Mouse (Mus musculus): ENCODE measurements around the gene Tprn.
A peak's percentile ranks its signal among the peaks of the same experiment; 100 is the strongest.
"Not testable (repeated sequence)": the region's sequence is repeated elsewhere in the genome, so short reads cannot be mapped to it uniquely, and the experiment has no call there.

Gene Tprn

GRCm38 (mm10) chr2:25237522-25237921 is 24.9 kb upstream of the Tprn start:
- DNase-seq, result peak; percentile 57

- DNase-seq, result no peak
Observed at GRCm38 (mm10) chr2:25238106-25238505, 24.3 kb upstream of the Tprn start.

DNA sequence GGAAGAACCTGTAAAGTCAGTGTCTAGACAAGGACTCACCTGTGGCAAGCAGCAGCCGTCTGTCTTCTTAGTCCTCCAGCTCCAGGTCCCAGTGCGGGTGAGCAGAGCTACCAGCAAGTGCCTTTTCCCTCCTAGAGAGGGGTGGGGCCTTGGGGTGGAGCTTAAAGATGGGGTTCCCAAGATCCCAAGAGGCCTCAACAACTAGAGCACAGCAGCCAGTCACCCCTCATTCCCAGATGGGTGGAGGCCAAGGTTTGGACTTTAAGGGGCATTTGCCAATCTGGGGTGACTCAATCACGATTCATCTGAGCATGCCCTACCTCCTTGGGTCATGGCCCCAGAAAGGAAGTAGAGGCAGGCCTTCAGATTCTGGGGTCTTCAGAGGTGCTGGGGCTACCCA is 22.7 kb upstream of the Tprn start:
- DNase-seq, result no peak

DNA sequence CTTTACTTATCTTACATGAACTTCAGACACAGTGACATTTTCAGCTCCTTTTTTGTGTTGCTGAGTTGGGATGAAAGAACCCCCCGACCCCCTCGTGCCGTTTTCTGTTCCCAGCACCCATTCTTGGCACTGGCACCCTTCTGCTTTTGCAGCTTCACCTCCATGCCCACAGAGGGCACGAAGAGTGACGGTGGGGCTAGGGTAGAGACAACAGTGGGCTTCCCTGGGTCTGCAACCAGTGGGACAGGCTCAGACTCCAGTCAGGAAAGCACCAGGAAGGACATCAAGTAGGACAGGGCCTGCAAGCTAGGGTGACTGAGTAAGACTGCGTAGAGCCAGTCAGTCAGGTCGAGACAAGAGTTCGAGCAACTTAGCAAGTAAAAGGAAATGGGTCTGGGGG is 22.1 kb upstream of the Tprn start:
- DNase-seq, result no peak

DNA sequence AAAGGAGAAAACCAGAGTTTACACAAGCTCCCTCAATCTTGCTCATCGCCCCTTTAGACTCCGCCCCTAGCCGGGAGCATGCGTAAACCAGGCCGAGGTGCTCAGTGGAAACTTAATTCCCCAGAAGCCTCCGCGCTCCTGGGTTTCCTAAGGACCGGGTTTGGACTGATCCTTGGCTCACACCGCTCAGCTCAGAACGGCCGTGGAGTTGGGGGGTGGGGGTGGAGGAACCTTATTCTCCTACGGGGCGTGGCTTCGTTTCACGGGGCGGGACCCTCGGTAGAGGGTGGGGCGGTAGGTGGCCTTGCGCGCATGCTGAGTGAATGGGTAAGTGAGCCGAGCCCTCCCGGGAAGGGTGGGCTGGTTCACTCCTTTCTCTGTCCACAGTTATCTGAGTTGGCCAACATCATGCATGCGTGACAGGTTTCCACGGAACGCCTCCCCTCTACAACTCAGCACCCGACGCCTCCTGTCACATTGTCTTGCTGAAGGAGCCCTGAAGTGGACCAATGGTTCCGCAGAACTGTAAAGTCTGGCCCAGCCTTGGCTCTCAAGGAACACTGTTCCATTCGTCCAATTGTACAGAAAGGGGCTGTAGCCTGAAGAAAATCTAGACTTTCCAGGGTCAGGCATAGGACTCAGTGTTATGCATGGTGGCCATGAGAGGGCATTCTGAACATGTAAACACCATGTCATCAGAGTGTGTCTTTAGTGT is 21.5 kb upstream of the Tprn start:
- peak; percentile 83 for DNase-seq

- DNase-seq, result no peak
Observed at GRCm38 (mm10) chr2:25241438-25241775, 21.0 kb upstream of the Tprn start.

DNA sequence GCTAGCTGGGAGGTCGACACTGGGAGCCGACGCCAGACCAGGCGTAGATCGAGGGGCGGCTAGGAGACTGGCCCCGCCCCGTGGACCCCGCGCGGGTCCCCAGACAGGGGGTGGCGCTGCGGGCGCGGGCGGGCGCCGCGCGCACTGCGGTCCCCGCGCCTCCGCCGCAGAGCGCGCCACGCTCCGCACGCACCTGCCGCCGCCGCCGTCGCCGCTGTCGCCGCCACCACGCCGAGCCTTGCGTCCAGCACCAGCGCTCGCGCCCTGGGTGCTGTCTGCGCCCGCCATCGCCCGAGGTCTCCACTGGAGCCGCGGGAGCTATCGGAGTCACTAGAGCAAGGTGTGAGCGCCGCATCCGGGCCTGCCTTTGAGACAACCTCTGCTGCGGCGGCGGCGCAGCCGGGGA is 20.3 kb upstream of the Tprn start, which contains the start of the genes Rnf208 and Cysrt1:
Gene Rnf208, plus strand, starts transcription at position 155 of the 406 bp plus-strand sequence.
Gene Cysrt1, minus strand, starts transcription at position 352 of the 406 bp plus-strand sequence.
- DNase-seq, result no peak

GRCm38 (mm10) chr2:25243342-25243741 is 19.1 kb upstream of the Tprn start:
- DNase-seq, result no peak

- no peak for DNase-seq
Observed at GRCm38 (mm10) chr2:25244144-25244543, 18.3 kb upstream of the Tprn start.

DNA sequence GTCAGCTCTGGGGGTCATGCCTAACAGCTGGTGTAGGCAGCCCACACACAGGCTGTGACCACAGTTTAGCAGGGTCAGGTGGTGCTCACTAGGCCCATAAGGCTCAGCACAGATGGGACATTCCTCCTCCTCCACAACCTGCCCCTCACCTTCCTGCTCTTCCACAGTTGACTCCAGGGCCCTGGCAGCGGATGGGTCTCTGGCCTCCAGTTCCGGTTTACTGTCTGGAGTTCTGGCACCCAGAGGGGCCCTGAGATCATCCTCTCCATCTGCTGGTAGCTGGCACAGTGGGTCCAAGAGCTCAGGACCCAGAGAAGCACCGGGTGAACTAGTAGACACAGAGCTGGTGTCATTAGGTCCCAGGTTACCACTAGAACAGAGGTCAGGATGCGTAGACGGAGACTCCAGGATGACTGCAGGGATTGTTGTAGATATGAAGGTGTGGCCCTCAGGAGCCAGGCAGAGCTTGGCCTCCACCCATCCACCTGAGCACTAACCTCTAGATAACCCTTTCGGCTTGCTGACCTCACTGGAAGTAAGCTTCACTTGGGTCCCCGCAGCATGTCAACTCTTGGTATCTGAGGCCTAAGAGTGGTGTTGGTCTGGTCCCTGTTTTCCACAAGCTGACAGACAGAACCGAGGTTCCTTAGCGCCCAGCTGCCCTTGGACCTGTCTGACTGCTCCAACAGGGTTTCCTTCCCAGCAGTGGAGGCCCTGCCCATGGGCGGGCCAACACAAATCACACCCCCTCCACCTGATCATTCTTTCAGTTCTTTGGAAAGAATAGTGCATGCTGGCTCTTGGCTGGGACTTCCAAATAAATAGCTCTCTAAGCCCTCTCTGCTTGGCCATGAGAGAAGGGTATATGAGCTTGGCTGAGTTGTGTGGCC is 16.0 kb upstream of the Tprn start, which contains the start of gene AL732309.1:
Gene AL732309.1, minus strand, starts transcription at position 681 of the 890 bp plus-strand sequence.
- peak; percentile 36 for DNase-seq

DNA sequence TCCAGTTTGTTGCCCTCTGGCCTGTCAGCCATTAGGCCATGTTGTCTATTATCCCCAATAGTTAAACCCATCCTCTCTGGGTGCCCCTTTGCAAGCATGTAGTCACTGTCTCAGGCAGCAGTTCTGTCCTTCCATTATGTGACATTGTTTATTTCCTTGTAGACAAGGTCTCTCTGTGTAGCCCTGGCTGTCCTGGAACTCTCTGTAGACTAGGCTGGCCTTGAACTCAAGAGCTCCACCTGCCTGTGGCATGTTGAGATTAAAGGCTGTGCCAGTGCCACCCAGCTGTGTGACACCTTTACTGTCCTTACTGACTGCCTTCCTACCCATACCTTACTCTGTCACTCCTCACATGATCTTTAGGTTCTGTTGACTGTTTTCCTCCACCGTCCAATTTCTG is 10.1 kb upstream of the Tprn start:
- DNase-seq, result peak; percentile 52

DNA sequence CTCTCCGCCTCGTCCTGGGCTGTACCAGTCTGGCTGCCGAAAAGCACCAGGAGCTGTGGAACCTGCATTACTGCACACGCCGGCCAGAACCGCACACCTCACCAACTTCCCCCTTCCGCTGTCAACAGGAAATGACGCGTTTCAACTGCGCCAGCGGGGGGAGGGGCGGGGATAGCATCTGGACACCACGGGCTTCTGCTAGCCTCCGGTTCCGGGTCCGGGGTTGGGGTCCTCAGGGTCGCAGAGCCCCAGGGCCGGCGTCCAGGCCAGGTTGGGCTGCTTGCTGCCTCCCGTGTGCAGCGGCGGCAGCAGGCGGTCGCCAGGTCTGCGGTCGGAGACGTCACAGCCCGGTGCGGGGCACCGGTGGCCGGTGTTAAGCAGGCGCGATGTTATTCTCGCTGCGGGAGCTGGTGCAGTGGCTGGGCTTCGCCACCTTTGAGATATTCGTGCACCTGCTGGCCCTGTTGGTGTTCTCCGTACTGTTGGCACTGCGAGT is 7.1 kb upstream of the Tprn start, which contains the start of gene Tmem203:
Gene Tmem203, plus strand, starts transcription at position 156 of the 496 bp plus-strand sequence.
- peak; percentile 92 for DNase-seq

GRCm38 (mm10) chr2:25256443-25257109 is 5.8 kb upstream of the Tprn start:
- DNase-seq, result peak; percentile 51

GRCm38 (mm10) chr2:25257250-25257649 is 5.2 kb upstream of the Tprn start:
- DNase-seq, result not testable (repeated sequence)

GRCm38 (mm10) chr2:25258887-25259286 is 3.5 kb upstream of the Tprn start:
- DNase-seq, result no peak

DNA sequence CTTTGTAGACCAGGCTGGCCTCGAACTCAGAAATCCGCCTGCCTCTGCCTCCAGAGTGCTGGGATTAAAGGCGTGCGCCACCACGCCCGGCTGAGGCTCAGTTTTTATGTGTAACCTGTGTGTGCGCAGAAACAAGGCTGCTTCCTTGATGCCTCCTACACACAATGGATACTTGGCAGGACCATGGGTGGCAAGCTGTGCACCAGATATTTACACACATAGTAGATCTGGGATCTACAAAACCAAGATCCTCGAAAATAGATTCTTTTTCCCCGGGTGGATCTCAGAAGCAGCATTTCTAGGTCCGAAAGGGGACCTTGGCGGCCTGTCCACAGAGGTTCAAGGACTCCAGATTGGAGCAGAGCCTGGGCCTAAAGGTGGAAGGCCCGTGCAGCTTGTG is 548 bp upstream of the Tprn start:
- no peak for DNase-seq

- peak; percentile 28 for DNase-seq
Observed at GRCm38 (mm10) chr2:25262795-25263622, 591 bp downstream of the Tprn start.

DNA sequence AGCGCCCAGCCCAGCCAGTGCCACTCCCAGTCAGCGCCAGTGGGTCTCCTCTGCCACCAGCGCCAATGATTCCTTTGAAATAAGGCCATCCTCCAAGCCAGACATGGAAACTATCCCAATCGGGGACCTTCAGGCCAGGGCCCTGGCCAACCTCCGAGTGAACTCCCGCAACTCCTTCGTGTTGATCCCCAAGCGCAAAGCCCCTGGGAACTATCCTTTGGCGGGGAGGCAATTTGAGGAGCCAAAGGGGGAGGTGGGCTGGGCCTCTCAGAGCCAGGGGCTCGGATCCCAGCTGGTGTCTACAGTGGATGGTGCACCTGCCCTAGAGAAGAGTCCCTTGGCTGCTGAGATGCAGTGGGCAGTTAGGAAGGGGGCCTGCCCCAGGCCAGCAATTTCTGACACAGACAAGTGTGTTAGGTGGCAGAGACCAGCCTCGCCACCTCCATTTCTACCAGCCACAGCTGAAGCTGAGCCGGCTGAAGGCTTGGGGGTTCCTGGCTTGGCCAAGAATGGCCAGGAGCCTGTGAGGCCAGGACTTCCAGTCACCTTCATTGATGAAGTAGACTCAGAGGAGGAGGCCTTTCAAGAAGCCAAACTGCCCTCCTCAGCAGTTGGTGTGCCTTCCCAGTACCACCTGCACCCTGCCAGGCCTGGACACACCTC is 1.3 kb downstream of the Tprn start:
- DNase-seq, result peak; percentile 19

GRCm38 (mm10) chr2:25264286-25264660 is 1.9 kb downstream of the Tprn start:
- no peak for DNase-seq

DNA sequence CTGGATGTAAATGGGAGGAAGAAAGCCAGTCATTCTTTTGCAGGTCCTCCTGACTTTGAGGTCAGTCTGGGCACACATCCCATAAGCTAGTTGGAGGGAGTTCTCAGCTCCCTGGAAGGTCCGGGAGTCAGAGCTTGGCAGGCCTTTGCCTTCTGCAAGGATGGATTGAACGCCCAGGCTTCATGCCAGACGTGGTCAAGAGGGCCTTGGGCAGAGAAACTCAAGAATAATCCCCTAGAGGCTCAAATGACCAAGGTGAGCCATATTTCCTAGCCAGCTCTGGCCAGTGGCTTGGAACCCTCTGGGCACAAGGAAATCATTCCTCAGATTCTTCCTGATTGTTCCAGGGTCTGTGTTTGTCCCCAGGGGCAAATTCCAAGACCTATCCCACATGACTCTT is 2.4 kb downstream of the Tprn start:
- peak; percentile 78 for DNase-seq

- peak; percentile 64 for DNase-seq
Observed at GRCm38 (mm10) chr2:25265897-25266656, 3.7 kb downstream of the Tprn start.
